Mouse (Mus musculus) fat pad, adult 2 months (tissue): ENCODE results near the gene Arfgef3.

ENCODE experiments used
- DNase-seq: peaks from one replicate; pipeline ENCODE4 v3.0.0-alpha.2; 2011; ENCODE audit warnings: low read depth, low spot score; ENCODE audit errors: extremely low read depth

The Arfgef3 gene

DNA sequence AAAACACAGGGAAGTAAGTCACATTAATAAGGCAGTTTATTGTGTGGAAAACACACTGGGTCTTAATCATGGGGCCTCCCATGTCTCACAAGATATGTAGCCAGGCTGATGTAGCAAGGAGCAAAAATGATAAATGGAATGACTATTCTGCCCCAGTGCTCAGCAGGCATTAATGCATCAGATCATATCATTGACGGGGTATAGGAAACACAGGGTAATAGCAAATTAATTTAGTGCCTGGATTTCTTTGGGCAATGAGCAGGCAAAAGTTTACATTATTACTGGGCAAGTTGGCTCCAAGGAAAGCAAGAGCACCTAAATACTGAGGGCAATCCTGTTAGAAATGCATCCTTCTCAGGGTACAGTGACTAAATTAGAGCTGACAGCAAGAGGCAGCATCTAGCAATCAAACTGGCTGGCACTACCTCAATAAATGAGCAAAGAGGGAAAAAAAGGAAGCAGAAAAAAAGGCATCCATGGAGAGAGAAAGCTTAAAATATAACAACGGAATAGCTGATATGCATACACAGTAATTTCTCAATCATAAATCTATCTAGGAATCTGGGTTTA lies 62.3 kb downstream of the Arfgef3 start:
- DNase-seq, result no peak

DNA sequence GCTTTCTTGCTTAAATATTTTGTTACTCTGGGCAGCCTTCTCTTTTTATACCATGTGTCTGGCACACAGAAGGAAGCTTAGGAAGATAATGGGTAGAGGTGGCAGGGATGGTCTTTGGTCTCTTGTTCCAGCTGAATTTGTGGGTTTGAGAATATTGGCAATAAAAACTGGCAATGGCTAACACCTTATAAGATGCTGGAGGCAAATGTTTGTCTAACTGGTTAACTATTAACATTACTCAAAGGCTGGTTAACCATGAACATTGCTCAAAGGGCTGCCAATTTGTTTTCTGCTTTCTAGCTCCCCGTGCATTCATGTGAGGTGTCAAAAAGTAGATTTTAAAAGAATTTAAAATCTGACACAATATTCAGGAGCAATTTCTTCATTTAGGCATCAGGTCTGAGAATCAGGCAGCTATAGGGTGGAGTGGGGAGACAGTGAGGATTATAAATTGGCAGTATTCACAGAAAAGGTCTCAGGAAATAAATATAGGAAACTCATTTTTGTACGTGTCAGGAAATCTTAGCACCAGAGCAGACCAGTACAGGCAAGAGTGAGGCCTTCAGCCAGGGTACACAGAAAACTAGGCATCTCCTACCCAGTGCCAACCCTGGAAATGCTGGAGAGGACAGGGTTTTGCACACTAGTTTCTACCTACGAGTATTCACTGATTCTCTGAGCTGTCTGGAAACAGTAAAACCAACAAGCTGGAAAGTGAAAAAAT lies 62.9 kb downstream of the Arfgef3 start:
- no peak for DNase-seq

DNA sequence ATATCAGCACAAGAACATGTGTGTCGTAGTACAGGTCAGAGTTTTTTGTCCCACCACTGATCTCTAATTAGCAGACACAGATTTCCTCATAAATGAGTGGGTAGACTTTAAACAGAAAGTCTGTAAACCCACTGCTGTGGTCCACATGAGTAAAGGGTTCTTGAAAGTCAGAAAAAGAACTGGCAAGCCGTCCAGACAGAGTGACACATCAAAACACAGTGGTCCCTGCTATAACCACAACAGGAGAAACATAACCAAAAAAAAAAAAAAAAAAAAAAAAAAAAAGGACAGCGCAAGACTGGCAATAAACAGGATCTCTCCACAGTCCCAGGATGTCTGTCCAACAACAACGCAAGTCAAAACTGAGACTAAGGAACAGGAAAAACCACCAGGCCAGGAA lies 64.9 kb downstream of the Arfgef3 start:
- no peak for DNase-seq

DNA sequence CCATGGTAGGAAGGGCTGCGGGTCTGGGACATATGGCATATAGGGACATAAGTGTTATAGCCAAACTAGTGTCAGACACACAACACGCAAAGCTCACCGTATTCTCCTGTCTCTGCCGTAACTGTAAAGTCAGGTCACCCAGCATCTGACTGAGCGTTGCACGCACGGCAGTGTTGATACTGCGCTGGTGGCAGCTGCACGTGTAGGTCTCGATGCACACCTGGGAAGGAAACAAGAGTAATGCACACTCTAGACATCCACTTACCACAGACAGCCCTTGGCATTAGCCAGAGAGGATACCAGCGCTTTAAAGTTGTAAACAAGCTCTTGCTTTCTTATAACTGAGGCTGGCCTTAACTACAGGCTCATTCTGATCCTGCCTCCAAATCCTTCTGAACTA lies 79.0 kb downstream of the Arfgef3 start:
- DNase-seq, result no peak

DNA sequence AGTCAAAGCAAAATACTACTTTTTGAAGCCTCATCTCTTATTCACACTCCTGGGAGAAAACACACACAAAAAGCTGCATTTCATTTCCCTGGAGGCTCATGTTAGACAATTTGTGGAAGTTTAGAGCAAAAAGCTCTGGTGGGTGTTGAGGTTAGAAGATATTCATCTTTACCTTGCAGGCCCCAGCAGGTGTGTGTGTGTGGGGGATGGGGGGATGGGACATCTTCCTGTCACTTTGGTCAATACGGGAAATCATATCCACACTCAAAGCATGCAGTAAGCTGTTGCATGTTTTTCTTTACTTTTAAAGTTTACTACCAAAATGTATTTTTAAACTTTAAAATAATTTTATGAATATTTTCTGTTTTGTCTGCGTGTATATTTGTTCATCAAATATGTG lies 79.7 kb downstream of the Arfgef3 start:
- DNase-seq, result no peak

DNA sequence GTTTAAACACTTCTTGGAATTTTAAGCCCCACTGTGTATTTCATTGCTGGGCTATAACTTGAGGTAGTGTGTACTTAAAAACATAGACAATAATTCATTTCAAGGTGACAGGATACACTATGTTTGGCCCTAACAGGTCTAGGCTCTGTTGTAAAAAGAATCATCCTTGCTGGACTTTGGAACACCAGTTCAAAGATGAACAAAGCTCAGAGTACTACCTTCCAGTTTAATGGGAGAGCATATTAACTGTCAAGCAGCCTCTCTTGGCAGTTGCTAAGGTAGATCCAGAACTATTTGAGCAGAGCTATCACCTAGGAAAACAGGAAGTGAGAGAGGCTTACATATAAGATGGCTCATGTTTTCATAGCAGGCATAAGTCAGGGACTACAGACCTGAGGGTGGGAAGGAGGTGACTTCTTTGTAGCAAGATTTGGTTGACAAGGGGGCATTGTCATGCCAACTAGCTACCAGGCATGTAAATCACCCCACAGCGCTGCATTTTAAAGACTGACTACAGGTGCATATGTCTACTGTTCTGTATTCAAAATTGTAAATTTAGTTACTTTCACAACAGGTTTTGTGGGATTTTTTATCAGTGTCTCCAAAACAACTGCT lies 82.0 kb downstream of the Arfgef3 start:
- no peak for DNase-seq

DNA sequence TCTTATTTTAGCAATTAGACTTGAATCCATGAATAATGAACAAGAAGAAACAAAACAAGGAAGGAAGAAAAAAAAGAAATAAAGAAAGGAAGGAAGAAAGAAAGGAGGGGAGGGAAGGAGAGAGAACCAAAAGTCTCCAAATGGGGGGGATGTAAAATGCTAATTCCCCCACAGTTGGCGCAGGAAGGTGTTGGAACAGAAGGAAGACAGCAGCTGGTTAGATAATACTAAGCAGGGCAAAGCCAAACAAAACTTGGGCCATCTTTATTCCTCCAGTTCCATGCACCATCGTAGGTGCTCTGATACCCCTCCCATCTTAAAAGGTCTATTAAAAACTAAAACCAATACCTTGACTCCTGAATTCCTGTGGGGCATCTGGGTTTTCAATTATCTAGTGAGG lies 82.8 kb downstream of the Arfgef3 start:
- no peak for DNase-seq

DNA sequence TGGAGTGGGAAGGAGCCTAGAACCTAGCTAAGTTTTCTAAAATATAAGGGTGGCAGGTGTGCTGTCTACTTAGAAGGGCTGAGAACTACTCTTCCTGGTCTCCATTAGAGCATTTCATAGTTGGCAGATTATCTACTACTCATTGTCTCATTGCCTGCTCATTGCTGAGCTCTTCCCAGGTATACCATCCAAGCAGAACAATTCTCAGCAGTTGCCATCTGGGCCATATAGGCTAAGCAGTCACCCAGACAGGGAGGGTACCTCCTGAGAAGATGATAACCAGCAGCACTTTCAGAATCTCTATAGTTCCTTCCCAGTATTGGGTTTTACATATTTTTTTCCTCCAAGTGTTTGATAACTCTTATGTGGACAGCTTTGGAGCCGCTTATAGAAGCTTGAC lies 86.2 kb downstream of the Arfgef3 start:
- DNase-seq, result no peak

DNA sequence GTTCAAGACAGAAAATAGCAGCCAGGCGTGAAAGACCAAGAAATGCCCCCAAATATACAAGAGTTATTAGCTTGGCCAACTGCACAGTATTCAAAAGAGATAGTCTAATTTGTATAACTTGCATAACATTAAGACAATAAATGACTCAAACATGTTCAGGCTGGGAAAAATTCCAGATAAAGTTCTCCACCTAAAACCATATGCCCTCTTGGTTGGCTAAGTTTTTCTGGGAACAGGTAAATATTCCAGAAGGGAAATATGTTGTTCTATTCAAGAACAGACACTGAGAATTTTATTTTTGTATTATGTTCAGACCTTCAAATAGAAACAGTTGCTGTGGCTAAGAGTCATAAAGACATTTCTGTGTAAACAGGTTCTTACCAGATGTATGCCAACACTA lies 96.7 kb downstream of the Arfgef3 start:
- no peak for DNase-seq

DNA sequence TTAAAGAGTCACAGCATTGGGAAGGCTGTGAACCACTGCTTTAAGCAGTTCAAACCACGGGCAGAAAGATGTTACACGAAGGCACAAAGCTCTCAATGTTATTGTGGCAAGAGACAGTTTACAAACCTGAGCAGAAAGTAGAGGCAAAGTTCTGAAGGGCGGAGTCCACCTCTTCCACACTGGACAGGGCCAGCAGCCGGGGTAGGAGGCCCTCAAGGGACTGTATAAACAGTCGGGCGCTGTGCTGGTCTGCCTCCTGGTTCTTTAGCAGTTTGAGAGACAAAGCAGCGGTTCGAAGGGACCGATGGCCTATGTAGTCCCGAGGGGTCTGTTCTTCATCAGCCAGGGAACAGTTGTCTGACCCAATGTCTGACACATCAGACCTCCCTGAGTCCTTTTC lies 97.7 kb downstream of the Arfgef3 start:
- DNase-seq, result no peak

DNA sequence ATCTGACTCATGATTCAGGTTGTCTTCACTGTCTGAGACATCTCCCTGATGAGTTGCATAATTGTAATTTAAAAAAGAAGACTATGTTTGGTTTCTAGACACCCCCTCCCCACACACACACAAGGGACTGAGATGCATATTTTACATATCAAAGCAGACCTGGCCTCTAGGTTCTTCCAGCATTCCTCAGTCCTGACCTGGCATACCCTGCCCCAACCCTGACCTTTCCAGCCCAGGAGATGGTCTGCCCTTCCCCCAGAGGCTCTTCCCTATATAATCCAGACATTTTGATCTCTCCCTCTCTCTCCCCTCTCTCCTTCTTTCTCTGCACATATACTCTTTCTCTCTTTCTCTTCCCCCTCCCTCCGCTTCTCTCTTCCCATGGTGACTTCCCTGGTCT lies 99.4 kb downstream of the Arfgef3 start:
- no peak for DNase-seq

DNA sequence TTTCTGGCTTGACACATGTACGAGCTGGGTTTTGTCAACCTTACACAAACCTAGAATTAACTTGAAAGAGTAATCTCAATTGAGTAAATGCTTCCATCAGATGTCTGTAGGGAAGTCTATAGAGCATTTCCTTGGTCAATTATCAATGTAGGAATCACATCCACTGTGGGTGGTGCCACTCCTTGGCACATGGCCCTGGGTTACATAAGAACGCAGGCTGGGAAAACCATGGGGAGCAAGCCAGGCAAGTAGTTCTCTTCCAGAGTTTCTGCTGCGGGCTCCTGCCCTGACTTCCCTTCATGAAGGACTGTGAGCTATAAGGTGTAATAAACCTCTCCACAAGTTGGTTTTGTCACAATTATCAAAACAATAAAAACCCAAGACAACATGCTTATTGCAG lies 100.2 kb downstream of the Arfgef3 start:
- DNase-seq, result peak; percentile 18

DNA sequence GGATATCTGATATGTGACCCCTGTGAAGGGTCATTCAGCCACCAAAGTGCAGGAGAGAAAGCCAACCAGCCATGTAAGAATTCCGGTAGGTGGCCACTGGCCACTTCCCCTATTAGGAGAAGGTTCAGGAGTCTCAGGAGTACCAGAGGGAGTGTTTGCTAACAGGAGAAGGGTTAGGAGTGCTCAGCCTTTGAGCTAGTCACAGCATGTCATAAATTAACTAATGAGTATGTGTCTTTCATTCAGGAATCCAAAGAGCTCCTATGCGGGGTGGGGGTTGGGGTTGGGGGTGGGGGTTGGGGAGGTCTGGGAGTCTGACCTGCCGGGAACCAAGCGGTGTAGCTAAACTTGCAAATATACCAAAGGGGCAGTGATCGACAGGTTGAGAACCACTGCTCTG lies 100.9 kb downstream of the Arfgef3 start:
- no peak for DNase-seq

DNA sequence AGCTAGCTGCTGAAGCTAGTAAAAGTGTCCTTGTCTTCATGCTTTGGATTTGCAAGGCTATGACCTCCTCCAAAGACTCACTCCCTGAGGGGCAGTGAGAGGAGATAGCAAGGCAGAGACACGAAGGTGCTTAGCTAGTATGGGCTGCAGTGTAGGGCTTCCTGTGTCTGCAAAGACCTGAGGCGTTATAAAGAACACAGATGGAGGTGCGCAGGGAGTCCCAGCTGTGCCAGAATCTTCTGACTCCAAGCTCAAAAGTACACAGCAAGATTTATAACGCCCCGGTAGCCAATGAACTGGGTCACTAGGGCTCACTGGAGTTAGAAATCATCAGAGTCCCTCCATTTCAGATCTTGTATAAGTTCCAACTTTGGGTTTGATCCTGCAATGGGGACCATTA lies 103.2 kb downstream of the Arfgef3 start:
- no peak for DNase-seq

DNA sequence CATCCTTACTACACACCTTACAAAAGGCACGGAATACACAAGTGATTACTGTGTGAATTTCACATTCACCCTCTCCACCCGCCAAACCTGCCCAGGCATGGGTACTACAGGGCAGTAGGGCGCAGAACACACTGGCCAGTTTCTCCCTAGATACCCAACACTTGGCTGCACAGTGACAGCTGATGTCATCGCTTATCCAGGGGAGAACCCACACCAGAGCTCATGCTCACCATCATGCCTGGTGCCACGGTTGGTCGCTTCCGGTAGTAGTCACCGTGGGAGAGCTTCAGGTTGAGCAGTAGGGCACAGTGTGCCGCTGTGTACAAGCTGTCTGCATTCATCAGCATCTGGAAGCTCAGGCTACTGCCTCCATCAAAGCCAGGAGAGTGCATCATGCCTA lies 108.3 kb downstream of the Arfgef3 start:
- DNase-seq, result no peak

DNA sequence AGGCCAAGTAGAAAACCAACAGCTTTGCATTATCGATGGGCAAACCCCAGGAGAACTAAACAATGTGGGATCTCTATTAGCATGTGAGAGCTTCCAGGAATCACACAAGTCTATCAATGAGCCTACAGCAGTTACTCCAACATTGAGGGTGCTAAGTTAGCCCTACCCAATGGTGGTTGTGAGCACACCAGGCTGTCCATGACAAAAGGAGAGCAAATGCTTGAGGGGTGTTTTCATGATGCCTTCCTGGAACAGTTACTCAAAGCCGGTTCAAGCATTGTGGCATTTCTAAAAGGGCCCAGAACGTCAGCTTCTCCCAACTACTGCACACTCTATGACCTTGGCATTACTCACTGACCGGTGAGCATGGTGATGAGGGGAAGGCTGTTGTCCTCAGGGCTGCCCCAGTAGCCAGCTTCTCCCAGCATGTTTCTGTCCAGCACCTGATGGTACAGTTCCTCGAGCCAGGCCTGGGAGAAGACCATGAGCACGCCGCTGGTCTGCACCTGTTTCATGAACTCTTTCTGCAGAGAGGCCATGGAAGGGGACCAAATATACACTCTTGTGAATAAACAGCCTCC lies 109.3 kb downstream of the Arfgef3 start:
- no peak for DNase-seq

DNA sequence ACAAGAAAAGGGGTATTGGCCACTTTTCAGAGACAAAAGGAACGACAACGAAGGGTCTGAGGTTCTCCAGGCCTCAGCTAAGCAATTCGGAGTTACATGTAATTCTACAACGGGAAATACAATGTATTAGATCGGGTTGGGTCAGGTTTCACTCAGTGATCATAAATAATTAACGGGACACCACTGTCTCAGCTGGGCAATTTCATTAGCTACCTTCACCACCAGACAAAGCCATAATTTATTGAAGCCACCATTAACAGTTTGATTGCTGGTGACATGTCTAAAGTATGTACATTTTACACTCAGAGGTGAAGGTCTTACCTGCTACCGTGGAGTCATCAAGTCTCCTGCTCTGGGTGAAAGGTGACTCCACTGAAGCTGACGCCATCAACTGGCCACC lies 113.3 kb downstream of the Arfgef3 start:
- no peak for DNase-seq

DNA sequence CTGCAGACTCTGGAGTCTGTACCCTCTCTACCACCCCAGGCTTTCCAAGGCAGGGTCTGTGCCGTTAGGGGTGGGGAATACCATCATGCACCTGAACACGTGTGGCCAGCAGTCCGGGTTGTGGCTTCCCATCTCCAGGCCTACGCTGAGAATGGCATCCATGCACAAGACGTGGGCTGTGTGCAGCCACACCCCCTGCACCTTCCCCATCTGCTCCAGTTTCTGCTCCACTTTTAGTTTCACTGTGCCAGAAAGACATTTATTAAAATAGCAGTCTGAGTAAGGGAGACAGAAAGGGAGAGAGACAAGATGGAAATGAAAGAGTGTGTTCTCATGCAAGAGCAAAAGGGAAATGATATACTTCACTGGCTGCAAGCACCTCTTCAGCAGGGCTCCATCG lies 116.2 kb downstream of the Arfgef3 start:
- DNase-seq, result no peak

DNA sequence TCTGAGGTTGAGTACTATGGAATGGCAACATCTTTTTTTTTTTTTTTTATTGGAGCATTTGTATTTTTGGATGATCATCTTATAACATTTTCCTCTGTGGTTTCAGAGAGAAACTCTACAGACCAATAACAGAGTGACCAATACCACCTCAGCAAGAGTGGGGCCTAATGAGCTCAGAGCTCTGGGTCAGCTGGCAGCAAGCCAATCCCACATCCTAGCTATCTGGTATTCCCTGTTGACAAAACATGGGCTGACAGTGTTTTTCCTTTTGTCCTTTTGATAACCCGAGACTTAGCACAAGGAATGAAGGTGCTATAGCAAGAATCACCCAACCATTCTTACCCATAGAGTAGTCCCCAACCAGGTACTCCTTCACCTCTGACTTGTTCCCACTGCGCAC lies 131.0 kb downstream of the Arfgef3 start:
- DNase-seq, result no peak

DNA sequence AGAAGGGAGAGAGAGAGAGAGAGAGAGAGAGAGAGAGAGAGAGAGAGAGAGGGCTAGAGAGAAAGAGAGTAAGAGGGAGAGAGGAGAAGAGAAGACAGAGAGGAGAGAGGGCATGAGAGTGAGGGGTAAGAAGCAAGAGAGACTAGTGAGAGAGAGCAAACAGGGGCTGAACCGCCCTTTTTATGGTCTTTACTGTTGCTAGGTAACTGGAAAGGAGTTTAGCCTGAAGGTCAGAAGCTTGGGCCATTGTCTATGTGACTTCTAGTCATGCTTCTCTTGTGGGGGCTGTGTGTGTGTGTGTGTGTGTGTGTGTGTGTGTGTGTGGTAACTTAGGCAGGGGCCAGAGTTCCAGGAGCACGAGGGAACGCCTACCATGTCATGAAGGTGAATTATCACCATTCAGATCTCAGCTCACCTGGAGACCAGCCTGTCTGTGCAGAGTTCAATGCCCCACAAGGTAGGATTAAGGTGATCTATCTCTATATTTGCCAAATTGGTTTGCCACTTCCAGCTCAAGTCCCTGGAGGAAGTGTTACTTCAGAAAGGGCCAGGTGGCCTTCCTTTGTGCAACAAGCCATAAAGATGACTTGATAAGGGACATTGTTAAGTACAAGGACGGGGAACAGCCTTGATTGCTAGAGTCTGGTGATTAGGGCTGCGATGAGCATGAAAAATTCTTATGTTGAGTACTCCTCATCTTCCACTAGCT lies 138.8 kb downstream of the Arfgef3 start:
- peak; percentile 96 for DNase-seq

DNA sequence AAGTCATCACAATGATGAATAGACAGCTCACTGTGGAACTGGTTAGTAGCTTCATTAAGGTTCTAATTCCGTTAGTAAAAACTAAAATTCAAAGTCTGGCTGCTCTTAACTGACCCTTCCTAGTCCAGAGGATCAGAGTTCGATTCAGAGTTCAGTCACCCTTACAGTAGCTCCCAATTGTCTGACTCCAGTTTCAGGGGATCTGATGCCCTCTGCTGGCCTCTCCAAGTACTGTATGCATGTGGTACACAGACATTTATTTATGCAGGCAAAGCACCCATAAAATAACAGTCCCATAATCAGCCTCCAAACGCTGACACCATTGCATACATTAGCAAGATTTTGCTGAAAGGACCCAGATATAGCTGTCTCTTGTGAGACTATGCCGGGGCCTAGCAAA lies 141.7 kb downstream of the Arfgef3 start:
- DNase-seq, result no peak

DNA sequence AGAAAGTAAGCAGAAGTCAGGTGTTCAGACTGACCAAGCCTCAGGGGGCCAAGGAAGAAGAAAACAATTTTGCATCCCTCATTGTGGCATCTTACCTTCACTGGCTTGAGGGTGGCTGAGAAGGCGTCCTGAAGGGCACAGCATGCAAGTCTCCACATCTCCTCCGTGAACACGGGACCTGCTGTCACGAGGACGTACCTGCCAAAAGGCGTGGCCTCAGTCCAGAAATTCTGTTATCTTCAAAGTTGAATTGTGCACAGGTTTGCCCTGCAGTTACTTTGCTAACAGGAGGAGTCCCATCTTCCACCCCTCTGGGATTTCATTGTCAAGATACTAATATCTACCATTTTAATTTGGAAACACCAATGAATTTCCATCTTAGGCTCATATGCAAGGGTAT lies 146.1 kb downstream of the Arfgef3 start:
- DNase-seq, result no peak
